Mouse (Mus musculus) embryonic facial prominence, embryonic 15.5 days (tissue): ENCODE data around the gene Nradd. TPM values are rescaled to one million over a fixed set of nuclear protein-coding genes. Genes with fewer than 3 reads are reported as not detected.

Source experiments
- ATAC-seq: fragments of 200-750 bp; cut with Nextera tagmentation; 2 replicates; pipeline ENCODE4 v1.8.0; 2017; ENCODE audit warnings: low read depth, moderate TSS enrichment; ENCODE audit not compliant: insufficient number of reproducible peaks, low FRiP score, low TSS enrichment
- H3K27ac ChIP-seq: fragments of 300-500 bp; sonication (generic); replicated peaks from 2 replicates; pipeline ENCODE4 v1.5.1; 2015; ENCODE audit warnings: mild to moderate bottlenecking, inconsistent platforms
- H3K27me3 ChIP-seq: fragments of 300-500 bp; sonication (generic); 2 replicates; pipeline ENCODE4 v1.6.1; 2015; ENCODE audit warnings: inconsistent platforms
- H3K36me3 ChIP-seq: fragments of 300-500 bp; sonication (generic); 2 replicates; pipeline ENCODE4 v1.6.1; 2015; ENCODE audit warnings: mild to moderate bottlenecking, inconsistent platforms
- H3K4me1 ChIP-seq: fragments of 300-500 bp; sonication (generic); 2 replicates; pipeline ENCODE4 v1.6.1; 2015; ENCODE audit warnings: inconsistent platforms
- H3K4me2 ChIP-seq: fragments of 300-500 bp; sonication (generic); replicated peaks from 2 replicates; pipeline ENCODE4 v1.6.1; 2015; ENCODE audit warnings: mild to moderate bottlenecking, inconsistent platforms
- H3K4me3 ChIP-seq: fragments of 300-500 bp; sonication (generic); replicated peaks from 2 replicates; pipeline ENCODE4 v1.5.1; 2015; ENCODE audit warnings: mild to moderate bottlenecking, inconsistent platforms
- H3K9ac ChIP-seq: fragments of 300-500 bp; sonication (generic); 2 replicates; pipeline ENCODE4 v1.6.1; 2015; ENCODE audit warnings: inconsistent platforms
- H3K9me3 ChIP-seq: fragments of 300-500 bp; sonication (generic); replicated peaks from 2 replicates; pipeline ENCODE4 v1.6.1; 2016; ENCODE audit warnings: inconsistent platforms
- whole genome bisulfite sequencing: fragments of 180-500 bp; shearing (Covaris S2); methylation state at CpG from one replicate; pipeline ENCODE4 v1.1.7; 2015; 5-methylcytosine and 5-hydroxymethylcytosine counted together
- polyA plus RNA-seq: library from polyadenylated mRNA; unstranded; fragments of >200 nt; fragmentation: Nextera tagmentation; extraction: Ambion mirVana; gene quantifications from 2 replicates; pipeline ENCODE4 v1.2.1, GENCODE M21; 2015

Gene Nradd
- polyA plus RNA-seq, 1 experiment from 2014 or later = 51.4 TPM

DNA sequence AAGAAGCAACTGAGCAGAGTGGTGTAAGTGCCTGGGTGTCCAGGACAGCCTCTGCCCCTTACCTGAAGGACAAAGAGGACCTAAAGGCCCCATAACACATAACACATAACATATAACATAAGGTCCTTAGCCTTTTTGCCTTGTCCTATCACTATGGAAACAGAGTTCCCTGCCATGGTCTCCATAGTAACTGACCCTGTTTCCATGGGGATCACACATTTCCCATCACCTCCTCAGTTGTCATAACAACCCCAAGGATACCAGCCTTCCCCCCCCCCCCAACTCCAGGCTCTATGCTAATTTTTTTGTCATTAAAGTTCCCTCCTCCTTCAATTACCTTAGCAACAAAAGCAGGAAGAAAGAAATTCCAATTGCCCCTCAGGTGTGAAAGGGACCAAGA lies 25.5 kb upstream of the Nradd start:
- peaks cover 37% of the 10 kb centered on the region for H3K27me3 ChIP-seq
- H3K4me2 ChIP-seq = no peak overlapping the region
- H3K4me3 ChIP-seq = no peak overlapping the region
- no peaks in the 10 kb centered on the region for H3K36me3 ChIP-seq
- ATAC-seq = no peak
- H3K9me3 ChIP-seq = no peaks in the 10 kb centered on the region
- H3K27ac ChIP-seq = no peak overlapping the region
- H3K9ac ChIP-seq = no peak overlapping the region
- H3K4me1 ChIP-seq = peaks cover 30% of the 10 kb centered on the region

DNA sequence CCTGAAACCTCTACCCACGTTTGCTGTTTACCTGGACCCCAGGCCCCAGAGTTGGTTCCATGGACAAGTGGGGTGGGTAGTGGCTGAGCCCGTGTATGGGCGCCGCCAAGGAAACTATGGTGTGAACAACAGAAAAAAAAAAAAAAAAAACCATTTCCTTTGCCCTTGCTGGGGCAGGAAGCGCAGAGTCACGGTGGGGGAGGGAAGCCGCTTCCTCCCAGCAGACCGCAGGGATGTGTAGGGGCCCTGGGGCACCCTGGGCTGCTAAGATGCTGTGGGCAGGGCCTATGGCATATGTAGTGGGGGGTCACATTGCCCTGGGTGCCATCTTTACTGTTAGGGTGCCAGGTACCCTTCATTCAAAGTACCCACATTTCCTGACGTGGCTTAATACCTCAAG lies 21.0 kb upstream of the Nradd start:
- Histone ChIP-seq H3K27me3 (no peaks in the 10 kb centered on the region), H3K4me3 (no peak overlapping the region), H3K36me3 (no peaks in the 10 kb centered on the region), H3K4me1 (no peaks in the 10 kb centered on the region), H3K4me2 (no peak overlapping the region), H3K9me3 (no peaks in the 10 kb centered on the region), H3K9ac (no peak overlapping the region), H3K27ac (no peak overlapping the region)
- no peak for ATAC-seq
- WGBS = 73% methylated on average over 9 of the region's 9 CpGs

GRCm38 (mm10) chr9:110644295-110644694 lies 20.0 kb upstream of the Nradd start:
- H3K4me1 ChIP-seq = no peaks in the 10 kb centered on the region
- H3K4me2 ChIP-seq = no peak overlapping the region
- no peak for ATAC-seq
- no peaks in the 10 kb centered on the region for H3K36me3 ChIP-seq
- no peak overlapping the region for H3K4me3 ChIP-seq
- no peaks in the 10 kb centered on the region for H3K27me3 ChIP-seq
- 77% methylated on average over 10 of the region's 10 CpGs for WGBS
- no peak overlapping the region for H3K9ac ChIP-seq
- no peaks in the 10 kb centered on the region for H3K9me3 ChIP-seq
- no peak overlapping the region for H3K27ac ChIP-seq

DNA sequence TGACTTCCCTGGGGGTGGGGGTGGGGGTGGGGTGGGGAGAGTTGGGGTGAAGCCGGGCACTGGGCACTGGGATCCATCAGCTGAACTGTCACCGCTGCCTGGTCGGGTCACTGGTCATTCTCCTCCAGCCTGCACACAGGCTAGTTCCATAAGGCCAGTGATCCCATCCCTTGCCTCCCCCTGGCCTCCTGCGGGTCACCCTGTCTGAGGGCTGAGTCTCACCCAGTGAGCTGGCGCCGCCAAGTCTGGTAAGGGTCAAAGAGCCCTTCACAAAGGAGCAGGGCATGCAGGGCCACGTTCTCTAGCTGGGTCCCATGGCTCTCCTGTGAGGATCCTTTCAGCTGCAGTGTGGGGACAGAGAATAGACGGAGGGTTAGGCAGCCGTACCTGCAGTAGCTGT lies 19.5 kb upstream of the Nradd start:
- Histone ChIP-seq H3K4me1 (no peaks in the 10 kb centered on the region), H3K9me3 (no peaks in the 10 kb centered on the region), H3K4me3 (no peak overlapping the region), H3K9ac (no peak overlapping the region), H3K27ac (no peak overlapping the region), H3K27me3 (no peaks in the 10 kb centered on the region), H3K36me3 (no peaks in the 10 kb centered on the region), H3K4me2 (no peak overlapping the region)
- 55% methylated on average over 9 of the region's 9 CpGs for whole genome bisulfite sequencing
- ATAC-seq = no peak

- no peak overlapping the region for H3K27ac ChIP-seq
- H3K9me3 ChIP-seq = no peaks in the 10 kb centered on the region
- 0 out of 2 replicates have a peak, but pooled peaks cover 3% of the 10 kb centered on the region for H3K36me3 ChIP-seq
- H3K4me2 ChIP-seq = no peak overlapping the region
- 47% methylated on average over 5 of the region's 5 CpGs for WGBS
- H3K4me1 ChIP-seq = no peaks in the 10 kb centered on the region
- no peak for ATAC-seq
- no peaks in the 10 kb centered on the region for H3K27me3 ChIP-seq
- H3K9ac ChIP-seq = no peak overlapping the region
- no peak overlapping the region for H3K4me3 ChIP-seq
Observed at GRCm38 (mm10) chr9:110642812-110643524, 18.7 kb upstream of the Nradd start.

DNA sequence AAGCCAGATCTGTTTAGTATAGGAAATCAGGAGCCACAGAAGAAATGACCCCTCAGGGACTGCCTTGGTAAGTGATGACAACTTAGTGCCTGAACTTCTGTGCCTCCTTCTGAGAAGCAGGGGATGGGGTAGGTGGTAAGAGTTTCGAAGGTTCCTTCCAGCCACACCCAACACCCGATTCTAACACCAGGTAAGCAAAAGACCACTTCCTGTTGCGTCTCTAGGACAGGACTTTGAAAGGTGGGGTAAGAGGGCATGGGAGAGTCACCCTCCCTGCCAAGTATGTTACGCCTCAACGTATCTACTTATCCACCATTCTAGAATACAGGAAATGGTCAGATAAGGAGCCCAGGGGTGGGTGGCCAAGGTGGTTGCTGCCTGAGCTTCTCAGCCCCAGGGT lies 16.8 kb upstream of the Nradd start:
- Histone ChIP-seq H3K9ac (no peak overlapping the region), H3K4me2 (no peak overlapping the region), H3K27ac (no peak overlapping the region), H3K4me3 (no peak overlapping the region), H3K27me3 (no peaks in the 10 kb centered on the region), H3K4me1 (no peaks in the 10 kb centered on the region), H3K36me3 (0 out of 2 replicates have a peak, but pooled peaks cover 3% of the 10 kb centered on the region), H3K9me3 (no peaks in the 10 kb centered on the region)
- ATAC-seq = no peak
- WGBS = 78% methylated on average over 5 of the region's 5 CpGs

- no peaks in the 10 kb centered on the region for H3K9me3 ChIP-seq
- peak; percentile 11; the same call in 1 of the 2 replicates for ATAC-seq
- no peak overlapping the region for H3K4me3 ChIP-seq
- WGBS = 82% methylated on average over 10 of the region's 10 CpGs
- H3K27me3 ChIP-seq = peaks cover 14% of the 10 kb centered on the region
- no peak overlapping the region for H3K27ac ChIP-seq
- H3K4me1 ChIP-seq = no peaks in the 10 kb centered on the region
- H3K4me2 ChIP-seq = no peak overlapping the region
- no peak overlapping the region for H3K9ac ChIP-seq
- H3K36me3 ChIP-seq = 0 out of 2 replicates have a peak, but pooled peaks cover 3% of the 10 kb centered on the region
Observed at GRCm38 (mm10) chr9:110638611-110639021, 14.4 kb upstream of the Nradd start.

DNA sequence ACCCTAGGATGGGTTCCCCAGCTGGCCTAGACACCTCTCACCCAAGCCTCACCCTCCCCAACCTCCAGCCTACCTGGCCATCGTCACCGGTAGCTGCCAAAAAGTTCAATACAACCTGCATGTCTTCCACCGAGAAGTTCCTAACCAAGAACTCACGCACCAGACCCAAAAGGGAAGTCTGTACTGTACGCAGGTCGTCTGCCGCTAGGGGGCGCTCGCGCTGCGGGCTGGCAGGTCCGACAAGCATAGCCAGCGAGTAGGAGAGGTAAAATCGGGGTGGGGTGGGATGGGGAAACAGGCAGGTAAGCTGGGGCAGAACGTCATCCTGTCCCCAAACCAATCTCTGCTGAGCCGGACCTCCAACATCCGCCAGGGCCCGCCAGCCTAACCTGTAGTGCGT lies 11.0 kb upstream of the Nradd start:
- Histone ChIP-seq H3K27ac (no peak overlapping the region), H3K4me2 (no peak overlapping the region), H3K4me1 (peaks cover 10% of the 10 kb centered on the region; the same call in 1 of the 2 replicates), H3K27me3 (peaks cover 41% of the 10 kb centered on the region), H3K9ac (no peak overlapping the region), H3K9me3 (no peaks in the 10 kb centered on the region), H3K4me3 (no peak overlapping the region), H3K36me3 (0 out of 2 replicates have a peak, but pooled peaks cover 6% of the 10 kb centered on the region)
- WGBS = 7% methylated on average over 19 of the region's 19 CpGs
- ATAC-seq = no peak

GRCm38 (mm10) chr9:110633882-110634281 lies 9.6 kb upstream of the Nradd start:
- ATAC-seq = no peak
- Histone ChIP-seq H3K4me3 (no peak overlapping the region), H3K9me3 (no peaks in the 10 kb centered on the region), H3K9ac (no peak overlapping the region), H3K36me3 (0 out of 2 replicates have a peak, but pooled peaks cover 6% of the 10 kb centered on the region), H3K4me1 (peaks cover 10% of the 10 kb centered on the region; the same call in 1 of the 2 replicates), H3K27ac (no peak overlapping the region), H3K27me3 (peaks cover 43% of the 10 kb centered on the region), H3K4me2 (no peak overlapping the region)
- WGBS = 71% methylated on average over 17 of the region's 17 CpGs

- WGBS = 80% methylated on average over 15 of the region's 15 CpGs
- H3K9ac ChIP-seq = no peak overlapping the region
- H3K4me3 ChIP-seq = no peak overlapping the region
- no peak overlapping the region for H3K4me2 ChIP-seq
- H3K4me1 ChIP-seq = peaks cover 10% of the 10 kb centered on the region; the same call in 1 of the 2 replicates
- ATAC-seq = no peak
- H3K27ac ChIP-seq = no peak overlapping the region
- no peaks in the 10 kb centered on the region for H3K9me3 ChIP-seq
- H3K27me3 ChIP-seq = peaks cover 43% of the 10 kb centered on the region
- 0 out of 2 replicates have a peak, but pooled peaks cover 3% of the 10 kb centered on the region for H3K36me3 ChIP-seq
Observed at GRCm38 (mm10) chr9:110632671-110633070, 8.4 kb upstream of the Nradd start.

- Histone ChIP-seq H3K27me3 (peaks cover 43% of the 10 kb centered on the region), H3K4me3 (peak overlapping the region; percentile 12; the same call in 1 of the 2 replicates)
- WGBS = 25% methylated on average over 30 of the region's 30 CpGs
Observed at GRCm38 (mm10) chr9:110631651-110632275, 7.5 kb upstream of the Nradd start.

More at GRCm38 (mm10) chr9:110631651-110632275, 7.5 kb upstream of the Nradd start:
- no peak for ATAC-seq
- H3K36me3 ChIP-seq = 0 out of 2 replicates have a peak, but pooled peaks cover 3% of the 10 kb centered on the region
- H3K9me3 ChIP-seq = no peaks in the 10 kb centered on the region
- no peak overlapping the region for H3K27ac ChIP-seq
- H3K4me1 ChIP-seq = peaks cover 10% of the 10 kb centered on the region; the same call in 1 of the 2 replicates
- H3K9ac ChIP-seq = no peak overlapping the region
- peak overlapping the region; percentile 32 for H3K4me2 ChIP-seq
